Mouse (Mus musculus) frontal cortex, adult 2 months (tissue): Measurements from ENCODE around the gene Lrrfip2. TPM values are rescaled to one million over a fixed set of nuclear protein-coding genes. Genes with fewer than 3 reads are reported as not detected.

ENCODE experiments used
- DNase-seq, 2 experiments: peaks; one replicate each; pipeline ENCODE4 v3.0.0; 2022; ENCODE audit warnings: low spot score in 1 of 2; ENCODE audit errors: extremely low spot score in 1 of 2
- polyA plus RNA-seq: library from polyadenylated mRNA; depleted of rRNA; stranded (reverse); fragments of >200 nt; gene quantifications from 2 replicates; pipeline ENCODE4 v1.2.3, GENCODE M21; 2012

Lrrfip2 gene
- polyA plus RNA-seq, 1 experiment = 52.0 TPM

- no peak for DNase-seq
Measured at GRCm38 (mm10) chr9:111155764-111156458, 38.5 kb downstream of the Lrrfip2 start.

- peak; percentile 53 to 60 for DNase-seq
Measured at GRCm38 (mm10) chr9:111159562-111159961, 42.2 kb downstream of the Lrrfip2 start.

GRCm38 (mm10) chr9:111161213-111161612, 43.8 kb downstream of the Lrrfip2 start:
- DNase-seq = no peak

GRCm38 (mm10) chr9:111166612-111167011, 49.2 kb downstream of the Lrrfip2 start:
- no peak for DNase-seq

- DNase-seq = no peak
Measured at GRCm38 (mm10) chr9:111170430-111170829, 53.0 kb downstream of the Lrrfip2 start.

- no peak for DNase-seq
Measured at GRCm38 (mm10) chr9:111174071-111174470, 56.7 kb downstream of the Lrrfip2 start.

DNA sequence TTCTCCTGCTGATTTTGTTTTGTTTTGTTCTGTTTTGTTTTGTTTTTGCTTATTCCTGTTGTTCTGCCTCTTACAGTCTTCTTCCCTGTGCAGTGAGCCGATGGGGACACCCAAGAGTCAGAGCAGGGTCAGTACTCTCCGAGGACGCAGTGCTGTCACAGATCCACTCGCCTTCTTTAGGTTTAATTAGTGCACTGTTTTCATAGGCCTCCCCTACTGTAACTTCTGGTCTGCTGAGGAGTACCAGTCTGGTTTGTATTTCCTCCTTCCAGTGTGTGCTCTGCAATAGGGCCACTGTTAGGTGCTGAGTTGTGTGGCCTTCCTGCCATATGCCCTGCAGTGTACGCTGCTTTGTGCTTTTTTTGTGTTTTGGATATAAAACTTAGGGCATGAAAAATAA, 61.6 kb downstream of the Lrrfip2 start:
- DNase-seq = no peak

- DNase-seq = peak; percentile 17 to 57
Measured at GRCm38 (mm10) chr9:111182176-111182575, 64.8 kb downstream of the Lrrfip2 start.

DNA sequence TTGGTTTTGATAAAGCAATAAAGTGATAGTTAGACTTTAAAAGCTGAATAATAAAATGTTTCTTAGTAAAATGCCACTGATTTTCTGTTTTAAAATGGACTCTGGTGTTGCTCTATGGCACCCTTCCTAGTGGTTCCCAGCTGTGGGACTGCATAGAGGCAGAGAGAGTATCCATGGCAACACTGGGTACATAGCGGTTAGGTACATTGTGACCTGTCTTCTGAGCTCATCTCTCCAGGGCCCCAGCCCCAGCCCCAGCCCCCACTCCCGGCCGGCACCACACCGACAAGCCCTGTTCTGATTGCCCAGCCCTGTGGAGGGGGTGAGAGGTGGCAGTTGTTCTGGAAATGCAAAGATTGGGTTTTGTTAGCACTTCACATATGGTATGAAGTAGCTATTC, 67.5 kb downstream of the Lrrfip2 start:
- no peak for DNase-seq

DNA sequence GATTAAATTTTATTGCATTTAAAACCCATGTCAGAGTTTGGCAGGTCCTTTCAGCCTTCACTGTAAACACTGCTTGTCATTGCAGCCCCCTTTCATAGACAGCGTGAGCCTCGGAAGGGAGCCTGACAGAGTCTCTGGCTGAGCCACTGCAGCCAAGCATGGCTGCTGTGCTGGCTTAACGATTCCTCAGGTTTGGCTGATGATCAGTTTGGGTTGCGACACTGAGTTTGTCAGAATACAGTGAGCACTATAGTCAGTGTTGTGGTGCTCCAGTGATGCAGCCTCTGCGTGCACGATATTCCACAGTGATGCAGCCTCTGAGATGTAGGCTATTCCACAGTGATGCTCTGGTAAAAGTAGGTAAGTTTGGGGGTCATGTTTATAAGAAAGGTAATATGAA, 69.5 kb downstream of the Lrrfip2 start:
- no peak for DNase-seq

GRCm38 (mm10) chr9:111188731-111189130, 71.3 kb downstream of the Lrrfip2 start:
- no peak for DNase-seq

DNA sequence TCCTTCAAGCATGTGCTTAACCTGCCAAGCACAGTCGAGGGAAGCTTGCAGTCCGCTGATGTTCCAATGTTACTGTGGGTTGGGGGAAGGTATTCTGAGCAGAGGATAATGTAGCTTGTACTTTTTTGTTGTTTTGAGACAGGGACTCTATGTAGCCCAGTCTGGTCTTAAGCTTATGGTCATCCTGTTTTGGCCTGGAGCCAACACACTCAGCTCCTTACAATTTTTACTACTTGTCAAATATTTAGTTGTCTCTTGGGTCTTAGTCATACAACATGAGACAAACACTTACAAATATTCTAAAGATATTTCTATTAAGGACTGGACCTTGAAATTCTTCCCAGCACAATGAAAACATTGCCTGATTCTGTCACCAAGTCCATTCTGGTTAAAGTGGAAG, 75.8 kb downstream of the Lrrfip2 start:
- no peak for DNase-seq

DNA sequence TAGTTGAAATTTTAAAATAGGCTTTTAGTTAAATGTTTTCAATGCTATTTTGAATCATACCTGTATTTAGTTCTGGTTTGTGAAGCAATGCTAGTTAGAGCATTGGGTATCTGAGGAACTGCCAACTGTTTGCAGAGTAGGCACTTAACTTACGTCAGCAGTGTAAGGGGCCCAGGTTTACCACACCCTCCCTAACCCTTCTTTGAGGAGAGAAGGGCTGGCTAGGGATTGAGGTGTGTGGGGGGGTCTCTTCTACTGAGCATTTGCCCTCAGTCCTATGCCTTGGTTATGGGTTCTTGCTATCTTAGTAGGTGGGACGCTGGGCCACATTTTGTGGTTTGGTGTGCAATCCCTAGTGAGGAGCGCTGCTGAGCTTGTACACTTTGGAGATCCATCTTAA, 79.7 kb downstream of the Lrrfip2 start:
- no peak for DNase-seq

GRCm38 (mm10) chr9:111197712-111198111, 80.3 kb downstream of the Lrrfip2 start:
- no peak for DNase-seq

DNA sequence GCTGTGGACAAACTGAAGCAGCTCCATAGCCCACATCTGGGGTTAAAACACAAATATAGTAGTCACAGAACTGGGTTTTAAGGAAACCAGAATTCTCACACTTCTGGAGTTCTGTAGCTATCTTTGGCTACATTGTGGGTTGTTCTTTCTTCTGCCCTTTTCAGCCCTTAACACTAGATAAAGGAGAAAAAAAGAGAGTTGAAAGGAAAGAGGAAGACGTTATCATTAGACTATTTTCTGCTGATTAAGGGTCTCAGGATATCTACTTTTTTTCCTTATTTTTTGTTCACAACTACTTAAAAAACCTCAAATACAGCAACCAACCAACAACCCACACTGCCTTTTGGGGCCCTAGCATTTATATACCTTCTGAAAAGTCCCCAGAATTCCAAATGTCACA, 80.9 kb downstream of the Lrrfip2 start:
- no peak for DNase-seq

DNA sequence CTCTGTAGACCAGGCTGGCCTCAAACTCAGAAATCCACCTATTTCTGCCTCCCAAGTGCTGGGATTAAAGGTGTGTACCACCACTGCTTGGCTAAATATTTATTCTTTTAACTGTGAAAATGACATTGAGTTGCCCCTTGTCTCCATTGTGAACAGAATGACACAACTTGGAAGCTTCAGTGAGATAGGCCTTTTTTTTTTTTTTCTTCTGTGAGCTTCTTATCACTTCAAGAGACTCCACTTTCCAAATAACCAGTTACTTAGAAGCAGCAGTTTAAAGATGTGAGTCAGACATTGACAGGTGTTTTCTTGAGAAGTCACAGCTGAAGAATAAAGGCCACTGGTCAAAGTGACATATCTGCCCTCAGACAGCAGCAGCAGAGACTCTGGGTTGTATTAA, 82.8 kb downstream of the Lrrfip2 start:
- DNase-seq = no peak

- peak; percentile 71 for DNase-seq
Measured at GRCm38 (mm10) chr9:111204601-111205375, 87.4 kb downstream of the Lrrfip2 start.

- DNase-seq = no peak
Measured at GRCm38 (mm10) chr9:111207683-111208082, 90.3 kb downstream of the Lrrfip2 start.

- DNase-seq = no peak
Measured at GRCm38 (mm10) chr9:111208185-111208584, 90.8 kb downstream of the Lrrfip2 start.

DNA sequence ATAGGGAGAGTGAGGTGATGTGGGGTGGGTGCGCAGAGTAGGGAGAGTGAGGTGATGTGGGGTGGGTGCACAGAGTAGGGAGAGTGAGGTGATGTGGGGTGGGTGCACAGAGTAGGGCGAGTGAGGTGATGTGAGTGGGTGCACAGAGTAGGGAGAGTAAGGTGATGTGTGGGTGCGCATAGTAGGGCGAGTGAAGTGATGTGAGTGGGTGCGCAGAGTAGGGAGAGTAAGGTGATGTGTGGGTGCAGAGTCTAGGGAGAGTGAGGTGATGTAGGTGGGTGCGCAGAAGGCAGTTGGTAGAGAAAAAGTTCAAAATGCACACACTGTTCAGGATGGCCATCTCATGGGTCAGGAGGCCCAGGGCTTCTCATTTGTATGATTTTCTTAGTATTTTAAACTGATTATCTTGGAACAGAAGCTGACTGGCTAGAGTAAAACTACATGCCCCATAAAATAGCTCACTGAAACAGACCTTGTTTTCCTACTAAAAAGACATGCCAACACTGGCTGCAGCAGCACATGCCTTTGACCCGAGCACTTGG, 91.8 kb downstream of the Lrrfip2 start:
- no peak for DNase-seq

DNA sequence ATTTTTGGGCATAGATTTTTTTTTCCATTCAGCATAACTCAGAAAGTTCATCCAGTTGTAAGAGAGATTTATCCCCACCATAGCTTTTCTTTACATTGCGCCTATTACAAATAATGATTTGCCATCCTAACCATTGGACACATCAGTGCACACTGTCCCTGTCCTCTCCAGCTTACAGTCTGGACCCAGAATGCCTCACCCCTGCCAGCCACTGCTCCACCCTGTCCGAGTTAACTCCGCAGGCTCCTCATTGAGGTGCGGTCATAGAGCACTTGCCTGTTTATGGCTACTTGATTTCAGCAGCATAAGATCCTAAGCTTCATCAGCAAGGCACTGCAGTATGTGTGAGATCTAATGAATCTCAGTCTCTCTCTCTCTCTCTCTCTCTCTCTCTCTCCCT, 93.0 kb downstream of the Lrrfip2 start:
- no peak for DNase-seq
